Mouse (Mus musculus) heart, postnatal 25 days (tissue): ENCODE results near the gene Gm20388. TPM values are rescaled to one million over a fixed set of nuclear protein-coding genes. Genes with fewer than 3 reads are reported as not detected.
"Not testable (repeated sequence)": the region's sequence is repeated elsewhere in the genome, so short reads cannot be mapped to it uniquely, and the experiment has no call there.

ENCODE experiments used
- DNase-seq: peaks from one replicate; pipeline ENCODE4 v3.0.0; 2022; ENCODE audit warnings: low spot score
- intact Hi-C: fragments of 180-260 bp; cut with DNase I; formaldehyde crosslinking; loops from one replicate; pipeline ENCODE4 v1.15.1; 2025
- total RNA-seq, 2 experiments: library from RNA; stranded (reverse); gene quantifications; 2 replicates each; pipeline ENCODE4 v1.2.3; 2021

Gm20388 gene
- total RNA-seq, 2 experiments from 2014 or later = 2.7 TPM; not detected in 1

DNA sequence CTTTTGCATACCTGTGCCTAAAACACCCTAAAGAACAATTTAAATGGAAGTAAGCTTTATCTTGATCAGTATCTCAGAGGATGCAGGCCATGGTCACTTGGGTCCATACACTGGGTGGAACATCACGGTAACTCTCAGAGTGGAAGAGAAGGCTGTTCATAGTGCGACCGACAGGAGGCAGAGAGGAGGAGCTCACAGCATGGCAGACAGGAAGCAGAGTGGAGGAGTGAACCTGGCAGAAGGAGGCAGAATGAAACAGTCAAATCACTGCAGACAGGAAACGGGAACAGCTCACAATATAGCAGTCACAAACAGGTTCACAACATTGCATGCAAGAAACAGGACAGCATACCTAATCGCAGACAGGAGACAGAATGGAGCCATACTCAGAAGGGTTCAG, 4239.9 kb downstream of the Gm20388 start:
- no peak for DNase-seq
- intact Hi-C loops = no loop called here

DNA sequence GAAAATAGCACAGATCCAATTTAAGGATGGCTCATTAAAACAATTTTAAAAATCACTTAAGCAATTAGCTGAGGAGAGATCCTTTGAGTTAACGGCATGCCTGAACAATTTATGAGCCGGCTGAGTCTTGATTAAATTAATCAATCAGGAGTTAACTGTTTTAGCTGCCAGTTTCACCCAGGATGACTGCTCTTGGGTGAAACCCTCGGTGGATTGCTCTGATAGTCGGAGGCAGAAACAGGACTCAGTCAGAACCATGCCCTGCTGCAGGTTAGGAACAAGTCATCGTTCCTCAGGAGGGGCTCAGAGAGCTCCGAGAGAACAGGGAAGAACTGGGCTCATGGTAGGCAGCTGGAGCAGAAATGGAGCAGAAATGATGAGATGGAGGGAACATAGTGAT, 4241.2 kb downstream of the Gm20388 start:
- intact Hi-C loops = no loop called here
- no peak for DNase-seq

DNA sequence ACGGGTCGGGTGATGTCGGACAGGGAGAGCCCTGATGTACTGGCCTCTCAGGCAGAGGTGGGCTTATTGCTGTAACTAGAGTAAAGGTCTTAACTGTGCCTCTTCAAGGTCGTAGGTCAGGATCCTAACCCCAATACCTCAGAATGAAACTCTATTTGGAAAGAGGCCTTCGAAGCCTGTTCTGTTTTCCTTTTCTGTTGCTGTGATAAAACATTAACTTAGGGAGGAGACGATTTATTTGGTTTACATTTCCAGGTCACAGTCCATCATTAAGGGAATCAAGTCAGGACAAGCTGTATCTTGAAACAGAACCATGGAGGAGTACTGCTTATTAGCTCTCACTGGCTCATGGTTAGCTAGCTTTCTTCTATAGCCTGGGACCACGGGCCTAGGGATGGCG, 4242.1 kb downstream of the Gm20388 start:
- DNase-seq = no peak
- intact Hi-C loops = no loop called here

DNA sequence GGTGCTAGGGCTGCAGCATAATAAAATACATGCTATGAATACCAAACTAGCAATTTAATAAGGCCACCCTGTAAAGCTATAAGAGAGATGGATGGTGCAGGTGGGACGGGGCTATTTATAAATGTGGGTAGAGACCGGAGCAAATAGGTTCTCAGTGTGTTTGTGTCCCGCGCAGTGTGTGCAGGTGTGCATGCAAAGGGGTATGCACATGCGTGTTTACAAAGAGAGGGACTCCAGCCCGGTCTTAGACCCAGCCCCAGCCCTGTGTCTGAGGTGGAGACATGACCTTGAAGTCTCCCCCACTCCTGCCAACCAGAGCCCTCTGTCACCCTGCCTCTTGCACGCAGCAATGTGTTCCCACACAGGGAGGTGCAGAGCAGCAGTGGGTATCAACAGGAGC, 4245.7 kb downstream of the Gm20388 start:
- DNase-seq = no peak
- intact Hi-C loops = no loop called here

DNA sequence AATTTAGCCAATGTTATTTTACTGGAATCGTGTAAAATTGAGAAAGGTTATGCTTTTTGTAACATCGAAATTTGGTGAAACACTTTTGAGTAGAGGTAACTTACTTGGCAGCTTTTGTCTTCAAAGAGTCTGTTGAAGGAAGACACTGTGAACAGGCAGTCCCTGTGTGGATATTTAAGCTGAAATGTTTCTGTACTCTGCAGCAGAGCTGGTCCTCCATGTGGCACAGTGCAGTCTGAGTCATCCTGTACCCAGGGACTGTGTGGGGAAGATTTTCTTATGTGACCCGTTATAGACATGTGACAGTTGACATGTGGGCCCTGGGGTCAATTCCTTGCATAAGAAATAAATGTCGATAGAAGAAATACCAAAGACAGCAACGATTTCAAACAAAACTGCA, 4251.0 kb downstream of the Gm20388 start:
- DNase-seq = no peak
- intact Hi-C loops = no loop called here

DNA sequence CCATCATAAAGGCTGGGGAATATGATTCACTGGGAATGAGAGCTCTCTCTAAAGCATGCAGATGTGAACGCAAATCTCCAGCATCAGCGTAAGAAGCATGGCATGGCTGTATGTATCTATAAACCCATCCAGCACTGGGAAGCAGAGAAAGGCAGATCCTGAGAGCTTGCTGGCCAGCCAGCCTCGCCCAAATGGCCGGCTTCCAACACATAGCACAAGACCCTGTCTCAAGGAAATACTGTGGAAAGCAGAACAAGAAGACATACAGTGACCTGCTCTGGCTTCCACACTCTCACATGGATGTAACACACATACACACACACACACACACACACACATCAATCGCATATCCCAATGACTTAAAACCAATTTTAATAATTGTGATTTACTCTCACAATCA, 4252.6 kb downstream of the Gm20388 start:
- intact Hi-C loops = no loop called here
- no peak for DNase-seq

DNA sequence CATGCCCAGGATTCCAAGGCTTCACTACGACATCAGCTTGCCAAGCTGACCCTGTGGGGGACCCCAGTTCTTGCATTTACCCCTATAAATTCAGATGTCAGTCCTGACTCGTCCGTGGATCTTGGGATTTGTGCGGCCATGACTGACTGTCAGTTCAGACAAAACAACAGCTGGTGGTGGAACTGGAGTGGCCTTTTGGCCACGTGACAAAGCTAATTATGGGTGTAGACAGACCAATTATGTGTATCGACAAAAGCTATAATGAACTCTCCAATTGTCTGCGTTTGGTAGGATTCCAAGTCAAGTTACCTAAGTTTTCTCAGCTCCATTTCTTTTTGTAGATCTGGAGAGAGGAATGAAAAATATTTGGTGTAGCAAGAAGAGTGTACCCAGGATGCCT, 4259.1 kb downstream of the Gm20388 start:
- DNase-seq = no peak
- intact Hi-C loops = no loop called here

DNA sequence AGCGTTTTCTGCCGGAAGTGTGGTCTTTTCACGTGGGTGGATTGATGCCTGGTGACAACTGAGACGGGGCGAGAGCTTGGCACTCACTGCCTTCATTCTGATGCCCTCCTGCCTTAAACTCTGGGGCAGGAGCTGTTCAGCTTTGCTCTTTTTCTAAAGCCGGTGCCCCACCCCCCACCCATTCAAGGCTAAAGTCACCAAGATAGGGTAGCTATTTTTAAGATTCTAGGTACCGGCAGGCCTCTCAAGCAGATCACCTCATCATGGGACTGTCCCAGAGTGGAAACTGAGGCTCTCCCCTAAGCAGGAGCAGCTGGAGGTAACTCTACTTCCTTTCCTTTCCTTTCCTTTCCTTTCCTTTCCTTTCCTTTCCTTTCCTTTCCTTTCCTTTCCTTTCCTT, 4260.0 kb downstream of the Gm20388 start:
- intact Hi-C loops = no loop called here
- DNase-seq = no peak

DNA sequence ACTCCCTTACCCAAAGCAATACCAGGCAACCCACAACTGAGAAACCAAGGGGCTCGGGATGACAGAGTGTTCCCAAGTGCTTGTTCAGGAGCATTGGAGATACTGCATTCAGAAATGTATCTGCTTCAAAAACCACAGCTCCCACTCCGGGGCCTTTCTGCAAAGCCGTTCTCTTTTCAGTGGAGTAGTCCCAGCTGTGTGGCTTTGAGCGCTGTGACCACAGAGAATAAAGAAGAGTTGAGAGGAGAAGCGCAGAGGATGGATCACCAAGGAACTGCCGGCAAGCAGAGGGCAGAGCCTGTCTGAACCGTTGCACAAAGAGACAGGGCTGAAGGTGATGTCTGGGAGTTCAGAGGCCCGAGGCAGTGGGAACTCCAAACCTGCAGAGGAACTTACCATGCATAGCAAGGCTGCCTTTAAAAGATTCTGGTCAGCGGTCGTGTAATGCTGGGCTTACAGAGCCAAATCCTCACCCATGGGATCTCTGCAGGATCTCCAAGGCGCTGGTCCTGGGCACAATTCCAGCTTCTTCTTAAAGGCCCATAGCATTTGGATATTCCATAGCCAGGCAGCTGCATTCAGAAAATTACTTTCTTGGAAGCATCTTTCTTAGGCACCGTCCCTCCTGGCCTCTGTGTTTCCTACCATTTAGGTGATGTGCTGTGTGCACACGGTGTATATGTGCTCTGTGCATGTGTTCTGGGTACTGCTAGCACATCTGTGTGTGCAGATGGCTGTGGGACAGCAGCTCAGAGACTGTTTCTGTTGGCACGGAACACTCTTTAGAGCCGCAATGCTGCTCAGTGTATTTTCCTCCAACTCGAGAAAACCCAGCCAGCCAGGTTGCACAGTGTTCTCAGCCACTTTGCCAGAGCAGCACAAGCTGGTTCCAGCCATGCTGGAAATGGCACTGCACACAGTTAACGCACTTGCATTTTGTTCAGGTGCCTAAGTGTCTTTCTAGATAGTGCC, 4261.2 kb downstream of the Gm20388 start:
- intact Hi-C loops = no loop called here
- no peak for DNase-seq

DNA sequence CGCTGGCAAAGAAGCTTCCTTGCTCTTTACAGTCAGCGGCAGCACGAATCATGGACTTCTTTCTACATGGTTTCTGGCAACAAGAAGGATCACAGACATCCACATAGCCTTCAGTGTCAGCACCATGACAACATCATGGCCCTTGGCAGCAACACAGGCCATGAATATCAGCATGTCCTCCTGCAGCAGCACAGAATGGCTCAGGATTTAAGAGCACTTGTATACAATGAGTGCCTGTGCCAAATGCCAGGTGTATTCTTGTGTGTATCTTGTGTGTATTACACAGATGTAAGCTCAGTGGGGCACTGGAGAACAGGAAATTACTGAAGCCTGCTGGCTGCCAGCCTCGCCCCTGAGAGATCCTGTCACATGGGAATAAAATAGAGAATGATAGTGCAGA, 4263.0 kb downstream of the Gm20388 start:
- intact Hi-C loops = no loop called here
- DNase-seq = no peak

DNA sequence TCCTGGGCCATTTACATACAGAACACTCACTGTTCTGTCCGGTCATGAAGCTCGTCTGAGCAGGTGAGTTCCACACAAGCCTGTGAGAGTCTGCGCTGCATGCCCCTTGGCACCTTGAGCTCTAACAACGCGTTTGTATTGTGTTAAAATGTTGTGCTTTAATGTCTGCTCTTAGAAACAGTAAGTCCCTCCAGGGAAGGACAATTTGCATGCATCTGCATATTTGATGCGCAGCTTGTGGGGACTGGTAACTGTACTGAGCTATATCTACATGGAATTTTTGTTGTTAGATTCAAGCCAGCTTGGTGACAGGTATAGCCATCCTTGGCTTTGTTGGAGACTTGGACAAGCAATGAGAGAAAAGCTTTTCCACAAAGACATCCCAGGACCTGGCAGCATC, 4265.5 kb downstream of the Gm20388 start:
- intact Hi-C loops = loop anchor here (5.0 kb wide), 1 partner anchor 171 kb away; no protein-coding TSS in a partner anchor
- DNase-seq = no peak

DNA sequence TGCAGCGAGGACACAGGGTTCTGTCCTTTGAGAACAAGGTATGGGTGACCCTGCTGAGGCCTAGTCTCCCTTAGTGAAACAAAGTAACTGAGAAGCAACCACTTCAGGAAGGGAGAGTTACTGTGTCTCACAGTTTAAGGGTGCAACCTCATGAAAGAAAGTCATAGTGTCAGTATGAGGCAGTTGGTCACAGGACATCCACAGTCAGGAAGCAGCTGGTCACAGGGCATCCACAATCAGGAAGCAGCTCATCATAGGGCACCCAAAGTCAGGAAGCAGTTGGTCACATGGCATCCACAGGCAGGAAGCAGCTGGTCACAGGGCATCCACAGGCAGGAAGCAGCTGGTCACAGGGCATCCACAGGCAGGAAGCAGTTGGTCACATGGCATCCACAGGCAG, 4266.5 kb downstream of the Gm20388 start:
- DNase-seq = not testable (repeated sequence)
- intact Hi-C loops = loop anchor here (5.0 kb wide), 1 partner anchor 170 kb away; no protein-coding TSS in a partner anchor

DNA sequence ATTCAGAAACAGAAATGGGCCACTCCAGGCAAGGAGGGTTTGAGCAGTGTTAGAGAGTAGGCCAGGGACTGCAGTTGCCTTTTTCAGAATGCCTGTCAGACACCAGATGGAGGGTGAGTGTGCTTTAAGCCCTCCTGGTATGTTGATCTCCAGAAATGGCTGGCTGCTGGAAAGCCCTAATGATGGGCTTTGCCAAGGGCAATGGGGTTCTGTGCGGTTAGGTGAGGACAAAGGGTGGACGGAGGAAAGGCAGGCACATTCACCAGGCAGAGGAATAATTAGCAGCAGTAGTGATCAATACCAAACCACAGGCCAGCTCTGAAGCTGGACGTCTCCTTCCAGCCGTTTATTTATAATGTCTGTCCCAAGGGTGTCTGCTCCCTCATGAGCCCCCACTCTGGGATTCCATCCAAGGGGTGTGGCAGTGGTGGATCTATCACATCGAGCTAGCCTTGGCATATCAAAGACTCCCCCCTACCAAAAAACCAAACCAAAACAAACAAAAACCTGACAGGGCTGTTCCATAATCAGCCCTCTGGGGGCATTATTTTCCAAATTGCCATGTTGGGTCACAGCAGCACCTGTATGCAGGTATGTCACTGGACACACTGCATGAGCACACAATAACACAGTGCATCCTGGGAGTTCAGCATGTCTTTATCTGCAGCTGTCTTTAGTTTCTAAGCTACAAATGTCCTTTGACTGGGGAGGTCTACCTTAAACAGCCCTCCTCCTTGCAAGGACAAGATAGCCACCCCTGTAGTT, 4270.2 kb downstream of the Gm20388 start:
- no peak for DNase-seq
- intact Hi-C loops = no loop called here

DNA sequence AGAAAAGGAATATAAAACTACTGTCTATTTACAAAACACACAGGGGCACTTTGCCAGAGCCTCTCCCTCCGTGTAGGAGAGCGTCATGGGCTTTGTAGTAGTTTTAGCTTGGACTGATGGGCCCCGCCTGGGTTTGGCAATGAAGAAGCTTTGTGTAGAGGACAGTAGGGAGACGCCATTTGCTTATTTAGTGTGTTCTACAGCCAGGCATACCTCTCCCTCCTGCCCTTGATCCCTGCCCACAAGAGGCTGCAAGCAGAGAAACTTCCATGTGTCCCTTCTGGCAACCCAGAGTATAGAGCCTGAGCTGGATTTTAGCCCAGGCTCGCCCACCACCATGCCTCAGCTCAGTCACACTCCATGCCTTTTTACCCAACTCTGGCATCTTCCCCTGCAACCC, 4271.1 kb downstream of the Gm20388 start:
- DNase-seq = no peak
- intact Hi-C loops = no loop called here

DNA sequence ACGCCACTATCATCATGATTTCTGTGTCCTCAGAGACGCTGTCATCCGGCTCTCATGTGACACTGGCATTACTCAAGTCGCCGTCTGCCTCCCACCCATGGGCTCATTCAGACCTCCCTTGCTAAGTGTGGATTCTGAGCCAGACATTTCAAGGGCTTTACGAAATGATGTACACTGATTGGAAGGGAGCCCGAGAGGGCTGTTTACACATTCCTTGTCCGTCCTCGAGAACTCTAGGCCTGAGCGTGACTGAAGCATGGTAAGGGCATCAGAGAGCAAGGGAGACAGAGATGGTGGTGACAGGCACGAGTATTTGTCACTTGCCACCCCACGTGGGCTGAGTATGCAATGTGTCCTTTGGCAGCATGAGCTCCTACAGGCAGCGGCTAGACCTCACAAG, 4271.6 kb downstream of the Gm20388 start:
- peak; percentile 39 for DNase-seq
- intact Hi-C loops = no loop called here

DNA sequence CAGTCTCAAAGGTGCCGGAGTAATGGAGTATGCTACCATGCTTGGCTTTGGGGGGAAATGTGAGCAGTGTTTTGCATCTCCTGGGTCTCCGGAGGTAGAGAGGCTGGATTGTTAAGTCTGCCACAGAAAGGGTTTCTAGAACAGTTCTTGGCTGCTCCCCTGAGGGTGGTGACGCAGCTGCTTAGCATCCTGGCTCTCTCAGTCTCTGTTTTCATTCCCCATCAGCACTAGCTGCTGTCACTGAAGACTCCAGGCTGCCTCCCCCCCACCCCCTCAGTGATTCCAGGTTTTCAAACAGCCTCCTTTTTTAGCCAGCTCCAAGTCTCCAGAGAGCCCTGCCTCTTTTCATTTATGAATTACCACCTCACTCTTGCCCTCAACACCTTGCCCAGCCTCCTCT, 4273.4 kb downstream of the Gm20388 start:
- DNase-seq = no peak
- intact Hi-C loops = no loop called here

DNA sequence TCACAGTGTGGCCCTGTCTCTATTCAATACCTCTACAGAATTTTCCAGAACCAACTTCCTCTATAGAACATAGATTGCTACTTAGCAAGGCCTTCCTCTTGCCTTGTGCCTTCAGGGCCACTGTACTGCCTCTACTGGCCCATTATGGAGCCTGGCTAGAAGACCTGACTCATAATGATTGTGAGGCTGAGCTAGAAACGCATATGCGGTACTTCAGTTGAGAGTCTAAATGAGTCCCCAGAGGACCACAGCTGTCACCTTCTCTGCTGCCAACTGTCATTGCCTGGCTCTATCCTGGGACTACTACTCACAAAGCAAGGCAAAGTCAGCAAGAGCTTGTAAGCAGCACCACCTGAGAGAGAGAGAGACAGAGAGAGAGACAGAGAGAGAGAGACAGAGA, 4273.9 kb downstream of the Gm20388 start:
- DNase-seq = no peak
- intact Hi-C loops = no loop called here

DNA sequence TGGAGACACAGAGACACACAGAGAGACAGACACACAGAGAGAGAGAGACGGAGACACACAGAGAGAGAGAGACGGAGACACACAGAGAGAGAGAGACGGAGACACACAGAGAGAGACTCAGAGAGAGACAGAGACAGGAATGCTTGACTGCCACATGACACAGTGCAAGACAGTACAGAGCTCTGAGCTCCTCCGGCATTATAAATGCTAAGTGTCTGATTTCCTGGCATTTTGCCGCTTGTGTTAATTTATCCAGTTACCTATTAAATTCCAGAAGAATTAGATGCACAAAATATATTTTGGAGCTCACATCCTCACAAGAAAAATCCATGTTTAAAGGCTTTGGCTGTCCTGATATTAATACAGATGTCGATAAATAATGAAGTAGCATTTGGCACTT, 4274.4 kb downstream of the Gm20388 start:
- intact Hi-C loops = no loop called here

DNA sequence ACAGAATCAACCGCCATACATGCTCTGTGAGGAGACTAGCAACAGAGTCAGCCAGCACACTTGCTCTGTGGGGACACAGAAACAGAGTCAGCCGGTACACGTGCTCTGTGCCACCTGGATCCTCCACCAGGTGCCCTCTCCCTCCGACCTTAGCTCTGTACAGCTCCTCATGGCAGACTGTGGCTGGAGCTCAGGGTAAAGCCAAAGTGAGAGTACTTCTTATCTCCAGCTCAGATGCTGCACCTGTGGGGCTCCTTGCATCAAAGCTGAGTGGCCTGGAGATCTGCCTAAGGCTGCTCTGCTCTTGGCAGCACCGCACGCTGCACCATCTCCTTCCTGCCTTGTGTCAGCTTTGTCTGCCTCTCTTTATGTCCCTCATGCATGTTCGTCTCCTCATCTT, 4279.7 kb downstream of the Gm20388 start:
- DNase-seq = no peak
- intact Hi-C loops = no loop called here

More for the DNA sequence above, 4274.4 kb downstream of the Gm20388 start:
- no peak for DNase-seq

DNA sequence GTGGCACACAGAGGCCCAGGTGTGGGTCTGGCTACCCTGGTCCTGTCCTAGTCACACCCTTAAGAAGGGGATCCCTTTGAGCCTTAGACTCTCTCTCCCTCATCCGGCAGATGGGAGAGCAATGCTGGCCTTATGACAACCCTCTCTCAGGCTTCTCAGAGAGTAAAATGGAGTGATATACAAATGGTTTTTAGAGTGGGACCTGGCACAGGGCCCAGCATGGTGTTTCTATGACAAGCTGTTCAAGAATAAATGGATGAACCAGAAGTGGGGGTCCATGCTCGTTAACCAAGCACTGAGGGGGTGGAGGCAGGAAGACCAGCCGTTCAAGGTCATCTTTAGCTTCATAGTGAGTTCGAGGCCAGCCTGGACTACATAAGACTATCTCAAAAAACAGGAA, 4281.6 kb downstream of the Gm20388 start:
- intact Hi-C loops = no loop called here
- DNase-seq = no peak

DNA sequence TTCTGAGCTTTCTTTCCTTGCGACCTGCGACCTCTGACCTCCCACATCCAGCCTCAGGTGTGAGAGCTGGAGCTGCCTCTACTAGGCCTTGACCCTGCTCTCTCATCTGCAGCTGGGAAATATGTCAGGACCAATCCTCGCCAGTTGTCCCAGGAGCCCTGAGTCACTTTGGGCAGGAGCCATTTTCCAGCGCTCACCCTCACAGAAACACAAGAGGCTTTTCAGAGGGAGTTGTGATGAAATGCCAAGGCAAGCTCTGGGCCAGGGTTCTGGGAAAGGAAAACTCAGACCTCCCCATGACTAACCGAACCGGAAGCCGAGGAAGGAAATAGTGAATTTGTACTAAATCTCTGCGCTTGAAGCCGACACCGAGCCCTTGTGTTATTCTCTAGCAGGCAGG, 4282.3 kb downstream of the Gm20388 start:
- intact Hi-C loops = no loop called here
- DNase-seq = peak; percentile 78
